Mouse (Mus musculus): ENCODE results near the gene 2900011O08Rik.
"Not testable (repeated sequence)": the region's sequence is repeated elsewhere in the genome, so short reads cannot be mapped to it uniquely, and the experiment has no call there.

Gene 2900011O08Rik

DNA sequence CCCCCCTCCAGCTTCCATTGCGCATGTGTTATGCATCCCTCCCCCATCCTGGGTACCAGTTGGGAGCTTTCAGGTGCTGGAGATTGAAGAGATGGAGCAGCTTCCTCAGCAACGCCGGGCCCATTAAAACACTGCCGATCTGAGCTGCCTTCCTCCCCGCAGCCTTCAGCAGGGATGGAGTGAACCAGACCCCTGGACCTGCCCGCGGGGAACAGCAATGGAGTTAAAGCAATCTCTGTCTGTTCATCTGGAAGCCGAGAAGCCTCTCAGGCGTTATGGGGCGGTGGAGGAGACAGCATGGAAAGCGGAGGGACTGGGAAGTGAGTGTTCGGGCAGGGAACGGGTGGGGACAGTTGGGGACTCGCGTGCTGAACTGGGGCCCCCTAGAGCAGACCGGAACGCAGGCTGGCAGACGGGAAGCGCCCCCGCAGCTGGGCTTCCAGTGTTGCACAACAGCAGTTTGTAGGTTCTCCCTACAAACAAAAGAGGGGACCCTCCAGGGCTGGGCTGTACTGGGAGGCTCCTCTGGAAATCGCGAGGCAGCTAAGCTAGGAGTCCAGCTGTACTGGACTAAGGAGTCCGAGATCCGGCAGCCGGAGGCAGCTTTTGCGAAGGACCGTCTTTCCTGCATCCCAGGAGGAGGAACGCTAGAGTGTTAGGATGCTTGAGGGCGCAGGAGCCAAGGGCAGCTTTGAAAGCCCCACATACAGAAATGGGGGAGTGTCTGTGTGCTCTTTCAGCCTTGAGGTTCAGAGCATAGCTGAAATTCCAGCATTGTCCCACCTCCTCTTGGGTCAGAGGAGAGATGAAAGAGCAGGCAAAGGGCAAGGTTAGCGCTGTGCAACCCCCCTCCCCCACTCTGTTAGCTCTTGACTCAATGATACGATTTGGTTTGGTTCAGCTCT, at the start of gene 2900011O08Rik, which contains the start of gene Ifitm7:
2900011O08Rik (plus strand) TSS at position 31 of the 905 bp plus-strand sequence.
Ifitm7 (minus strand) TSS at position 315 of the 905 bp plus-strand sequence.
- DNase-seq (ENCODE audit: low spot score), result peak; percentile 10

DNA sequence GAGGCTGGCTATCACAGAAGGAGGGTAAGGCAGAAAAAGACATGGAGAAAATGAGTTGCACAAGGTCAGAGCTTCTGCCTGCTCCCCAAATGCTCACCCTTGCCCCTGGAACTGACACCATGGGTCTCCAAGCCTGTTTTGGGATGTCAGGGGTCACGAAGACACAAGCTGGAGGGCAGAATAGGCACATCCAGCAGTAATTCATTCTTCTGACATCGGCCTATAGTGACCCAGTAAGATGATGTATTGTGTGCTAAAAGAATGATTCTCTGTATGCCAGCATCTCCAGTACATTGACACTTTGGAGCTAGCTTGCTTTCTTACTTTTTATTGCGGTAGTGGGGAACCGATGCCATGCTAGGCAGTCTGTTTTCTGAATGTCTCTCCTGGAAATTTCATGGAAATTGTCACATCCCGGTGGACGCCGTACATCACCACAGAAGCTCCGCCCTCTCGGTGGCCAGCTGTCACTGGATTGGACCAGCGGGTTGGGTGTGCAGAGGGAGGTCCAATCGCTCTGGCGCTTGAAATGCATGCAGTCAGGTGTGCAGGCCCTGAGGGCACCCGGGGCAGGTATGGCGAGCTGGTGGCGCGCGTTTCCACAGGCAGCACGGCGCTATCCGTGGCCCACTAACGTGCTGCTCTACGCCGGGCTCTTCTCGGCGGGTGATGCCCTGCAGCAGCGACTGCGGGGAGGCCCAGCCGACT, 46.1 kb upstream of the 2900011O08Rik start:
- peak; percentile 33 for DNase-seq (ENCODE audit: low spot score)

DNA sequence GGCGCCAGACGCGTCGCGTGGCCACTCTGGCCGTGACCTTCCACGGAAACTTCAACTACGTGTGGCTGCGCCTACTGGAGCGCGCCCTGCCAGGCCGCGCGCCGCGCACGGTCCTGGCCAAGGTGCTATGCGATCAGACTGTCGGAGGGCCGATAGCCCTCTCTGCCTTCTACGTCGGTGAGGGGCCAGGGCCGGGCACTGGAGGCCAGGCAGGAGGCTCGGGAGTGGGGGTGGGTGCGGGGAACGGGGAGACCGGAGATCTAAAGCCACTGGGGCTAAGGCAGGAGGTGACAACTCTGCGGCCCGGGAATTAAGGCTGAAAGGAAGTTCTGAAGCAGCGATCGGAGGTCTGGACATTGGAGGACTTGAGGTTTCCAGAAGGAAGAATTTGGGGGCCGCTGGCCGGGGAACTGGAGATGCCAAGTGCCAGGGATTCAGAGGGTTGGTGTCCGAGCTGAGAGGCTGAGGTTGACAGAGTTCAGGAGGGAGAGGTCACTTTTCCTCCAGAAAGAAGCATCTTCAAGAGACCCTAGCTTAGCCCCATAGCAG, 45.5 kb upstream of the 2900011O08Rik start:
- no peak for DNase-seq (ENCODE audit: low spot score)

DNA sequence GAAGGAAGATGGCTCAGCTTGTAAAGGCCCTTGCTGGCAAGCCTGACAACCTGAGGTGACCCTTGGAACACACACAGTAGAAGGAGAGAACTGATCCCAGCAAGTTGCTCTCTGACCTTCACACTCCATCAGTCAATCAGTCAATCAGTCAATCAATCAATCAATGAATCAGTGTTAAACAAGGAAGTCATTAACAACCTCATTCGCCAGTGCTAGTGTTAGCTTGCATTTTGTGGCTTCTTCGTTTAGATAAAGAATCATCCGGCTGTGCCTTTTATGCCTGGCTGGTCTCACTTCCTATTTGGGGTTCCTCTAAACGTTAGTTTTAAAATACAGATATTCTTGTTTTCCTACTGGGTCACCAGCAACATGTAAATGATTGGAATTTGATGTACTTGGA, 42.2 kb upstream of the 2900011O08Rik start:
- no peak for DNase-seq (ENCODE audit: low spot score)

DNA sequence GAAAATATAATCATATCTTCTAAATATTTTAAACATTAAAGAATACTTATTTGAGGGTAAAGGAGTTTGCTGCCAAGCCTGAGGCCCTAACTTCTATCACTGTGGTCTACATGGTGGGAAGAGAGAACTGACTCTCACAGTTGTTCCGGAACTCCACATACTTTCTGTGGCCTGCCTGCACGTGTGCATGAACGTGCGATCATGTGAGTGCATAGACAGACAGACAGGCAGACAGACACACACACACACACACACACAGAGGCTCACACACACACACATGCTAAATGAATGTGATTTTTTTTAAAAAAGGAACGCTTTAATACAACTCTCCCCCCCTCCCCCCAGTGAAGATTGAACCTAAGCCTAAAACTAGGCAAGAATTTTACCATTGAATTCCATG, 41.7 kb upstream of the 2900011O08Rik start:
- DNase-seq (ENCODE audit: low spot score), result no peak

DNA sequence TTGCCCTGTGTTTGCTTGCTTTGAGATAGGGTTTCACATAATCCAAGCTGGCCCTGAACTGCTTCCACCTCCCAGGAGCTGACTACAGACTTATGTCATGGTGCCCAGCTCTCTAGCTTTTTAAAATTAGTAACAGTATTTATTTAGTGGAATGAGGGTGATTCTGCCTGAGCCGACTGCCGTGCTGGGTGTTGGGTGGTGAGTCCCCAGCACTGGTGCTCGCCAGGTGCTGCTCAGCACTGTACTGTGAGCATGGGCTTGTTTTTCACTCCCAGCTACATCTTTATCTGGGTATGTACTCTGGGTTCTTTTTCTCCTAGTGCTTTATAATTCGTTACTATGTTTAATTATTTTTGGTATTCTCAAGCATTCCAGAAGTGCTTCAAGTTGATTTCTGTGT, 41.3 kb upstream of the 2900011O08Rik start:
- no peak for DNase-seq (ENCODE audit: low spot score)

DNA sequence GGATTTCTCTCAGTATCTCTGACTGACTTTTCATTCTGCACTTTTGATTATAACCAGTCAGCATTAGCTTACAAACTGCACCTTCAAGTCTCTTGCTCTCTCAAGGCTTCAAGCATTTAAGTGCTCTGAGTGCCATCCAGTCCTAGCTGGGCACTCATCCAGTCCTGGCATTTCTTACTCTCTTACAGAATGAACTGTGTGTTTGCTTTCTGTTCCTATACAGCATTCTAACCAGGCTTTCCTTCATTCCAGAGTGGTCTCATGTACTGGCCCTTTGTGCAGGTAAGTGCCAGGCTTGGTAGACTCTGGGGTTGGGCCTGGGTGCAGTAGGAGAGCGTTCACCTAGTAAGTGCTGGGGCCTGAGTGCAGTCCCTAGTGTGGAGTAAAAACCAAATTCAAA, 40.1 kb upstream of the 2900011O08Rik start:
- no peak for DNase-seq (ENCODE audit: low spot score)

DNA sequence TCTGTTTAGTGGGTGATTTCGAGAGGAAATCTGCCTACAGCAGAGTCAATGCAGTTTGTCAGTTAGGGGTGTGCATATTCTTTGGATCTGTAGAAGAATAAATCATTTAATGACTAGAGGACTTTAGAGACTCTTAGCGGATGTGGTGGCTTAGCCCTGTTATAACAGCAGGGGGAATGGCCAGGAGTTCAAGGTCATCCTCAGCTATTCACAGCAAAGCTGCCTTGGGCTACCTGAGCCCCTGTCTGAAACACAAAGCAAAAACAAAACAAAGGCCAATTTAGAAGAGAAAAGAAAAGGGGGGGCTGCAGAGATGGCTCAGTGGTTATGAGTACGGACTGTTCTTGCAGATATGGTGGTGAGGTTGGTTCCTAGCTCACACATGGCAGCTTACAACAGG, 35.2 kb upstream of the 2900011O08Rik start:
- no peak for DNase-seq (ENCODE audit: low spot score)

DNA sequence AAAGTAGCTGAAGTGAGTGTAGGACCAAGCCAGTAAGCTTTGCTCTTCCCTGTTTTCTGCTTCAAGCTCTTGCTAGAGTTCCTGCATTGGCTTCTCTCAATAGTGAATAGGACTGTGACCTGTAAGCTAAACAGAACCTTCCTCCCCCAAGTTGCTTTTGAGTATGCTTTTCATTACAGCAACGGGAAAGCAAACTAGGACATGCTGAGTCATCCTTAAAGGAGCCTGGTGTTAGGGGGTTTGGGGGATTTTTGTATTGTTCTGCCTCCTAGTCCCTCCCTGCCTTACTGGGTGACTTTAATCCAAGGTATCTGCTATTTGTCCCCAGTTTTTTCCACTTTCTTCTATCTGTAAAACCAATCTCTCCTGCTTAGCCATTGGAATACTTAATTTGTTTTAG, 24.4 kb upstream of the 2900011O08Rik start:
- DNase-seq (ENCODE audit: low spot score), result no peak

DNA sequence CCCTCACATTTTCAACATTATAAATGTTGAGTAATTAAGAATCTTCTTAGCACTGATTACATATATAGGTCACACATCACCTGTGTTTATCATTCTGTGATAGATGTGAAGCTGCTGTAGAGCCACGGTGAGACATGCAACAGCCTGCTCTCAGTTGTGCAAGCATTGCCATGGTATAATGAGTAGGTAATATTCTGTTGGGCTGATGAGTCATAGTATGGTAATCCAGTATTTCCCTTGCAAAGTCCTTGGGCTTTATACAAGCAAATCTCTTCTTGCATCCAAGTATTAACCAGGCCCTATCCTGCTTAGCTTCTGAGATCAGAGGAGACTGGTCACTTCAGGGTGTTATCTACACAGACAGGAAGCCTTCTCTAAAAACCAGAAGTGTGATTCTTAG, 17.3 kb upstream of the 2900011O08Rik start:
- DNase-seq (ENCODE audit: low spot score), result no peak

DNA sequence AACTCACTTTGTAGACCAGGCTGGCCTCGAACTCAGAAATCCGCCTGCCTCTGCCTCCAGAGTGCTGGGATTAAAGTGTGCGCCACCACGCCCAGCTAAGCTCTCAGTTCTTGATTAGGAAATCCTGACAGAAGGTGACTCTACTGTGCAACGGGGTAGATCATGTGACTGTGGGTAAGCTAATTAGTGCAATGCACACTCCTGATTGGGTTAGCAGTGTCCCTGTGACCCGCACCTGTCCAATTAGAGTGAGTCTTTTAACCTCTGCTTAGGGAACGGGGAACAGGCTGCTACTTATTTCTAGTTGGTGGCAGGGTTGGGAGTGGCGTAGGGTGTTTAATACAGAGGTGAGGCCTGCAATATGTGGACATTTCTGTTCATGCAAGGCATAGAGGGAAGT, 14.4 kb upstream of the 2900011O08Rik start:
- DNase-seq (ENCODE audit: low spot score), result no peak

DNA sequence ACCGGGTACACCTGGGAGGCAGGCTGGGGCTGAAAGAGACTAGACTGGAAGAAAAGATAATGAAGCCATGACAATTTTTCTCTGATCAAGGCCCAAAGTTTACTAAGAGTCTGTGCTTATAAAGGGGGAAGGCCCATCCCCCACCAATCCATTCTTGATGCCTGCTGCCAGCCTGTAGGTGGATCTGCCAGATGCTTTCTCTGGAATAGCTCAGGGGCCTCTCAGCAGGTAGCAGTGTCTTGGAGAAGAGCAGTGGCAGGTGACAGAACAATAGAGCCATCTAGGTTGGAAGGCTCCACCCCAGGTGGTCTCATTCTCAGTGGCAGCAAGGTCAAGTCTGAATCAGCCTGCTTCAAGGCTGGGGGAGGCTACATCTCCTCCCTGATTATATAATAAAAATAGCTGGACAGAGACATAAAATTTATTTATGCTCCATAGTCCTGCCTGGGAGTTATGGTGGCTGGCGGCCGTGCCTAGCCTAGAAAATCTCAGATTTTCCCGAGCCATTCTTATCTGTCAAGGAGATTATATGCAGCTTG, 10.0 kb upstream of the 2900011O08Rik start:
- DNase-seq (ENCODE audit: low spot score), result not testable (repeated sequence)

DNA sequence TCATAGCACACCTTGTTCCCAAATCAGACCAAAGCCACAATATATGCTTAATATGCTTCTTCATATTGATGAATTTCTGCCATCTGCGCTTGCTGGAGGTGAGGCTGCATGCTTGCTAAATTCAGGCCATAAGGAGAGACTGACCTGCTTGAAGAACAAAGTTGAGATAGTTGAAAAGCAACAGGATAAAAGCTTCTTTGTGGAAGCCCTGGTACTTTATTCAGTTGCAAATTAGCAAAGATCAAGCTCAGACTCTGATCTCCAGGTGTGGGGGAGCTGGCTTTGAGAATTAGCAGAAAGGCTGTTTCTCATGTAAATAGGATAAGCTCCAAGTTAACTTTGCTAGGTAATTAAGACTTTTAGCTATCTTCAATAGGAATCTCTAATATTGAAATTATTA, 9.4 kb upstream of the 2900011O08Rik start:
- not testable (repeated sequence) for DNase-seq (ENCODE audit: low spot score)

DNA sequence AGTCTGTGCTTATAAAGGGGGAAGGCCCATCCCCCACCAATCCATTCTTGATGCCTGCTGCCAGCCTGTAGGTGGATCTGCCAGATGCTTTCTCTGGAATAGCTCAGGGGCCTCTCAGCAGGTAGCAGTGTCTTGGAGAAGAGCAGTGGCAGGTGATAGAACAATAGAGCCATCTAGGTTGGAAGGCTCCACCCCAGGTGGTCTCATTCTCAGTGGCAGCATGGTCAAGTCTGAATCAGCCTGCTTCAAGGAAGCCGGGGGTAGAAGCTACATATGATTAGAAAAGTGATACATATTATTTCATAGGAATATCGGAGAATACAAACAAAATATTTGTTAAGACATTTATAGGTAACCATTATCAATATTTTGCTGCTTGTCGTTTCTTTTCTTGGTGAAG, 4.7 kb upstream of the 2900011O08Rik start:
- not testable (repeated sequence) for DNase-seq (ENCODE audit: low spot score)

DNA sequence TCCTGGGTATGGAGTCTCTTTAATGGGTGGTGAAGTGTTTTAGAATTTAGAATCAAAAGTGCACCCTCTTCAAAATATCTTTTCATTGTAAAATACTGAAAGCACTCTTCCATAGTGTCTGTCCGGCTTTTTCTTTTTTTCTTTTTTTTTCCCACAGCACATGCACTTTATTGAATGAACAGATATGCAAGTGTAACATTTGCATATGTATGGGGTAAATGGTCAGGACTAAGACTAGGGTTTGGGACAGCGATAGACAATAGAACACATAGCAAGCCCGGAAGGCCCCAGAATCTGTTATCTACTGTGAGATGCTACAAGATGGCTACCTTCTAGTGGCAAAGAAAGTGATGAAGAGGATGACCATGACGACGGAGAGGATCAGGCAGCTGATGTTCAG, 3.2 kb upstream of the 2900011O08Rik start:
- no peak for DNase-seq (ENCODE audit: low spot score)

DNA sequence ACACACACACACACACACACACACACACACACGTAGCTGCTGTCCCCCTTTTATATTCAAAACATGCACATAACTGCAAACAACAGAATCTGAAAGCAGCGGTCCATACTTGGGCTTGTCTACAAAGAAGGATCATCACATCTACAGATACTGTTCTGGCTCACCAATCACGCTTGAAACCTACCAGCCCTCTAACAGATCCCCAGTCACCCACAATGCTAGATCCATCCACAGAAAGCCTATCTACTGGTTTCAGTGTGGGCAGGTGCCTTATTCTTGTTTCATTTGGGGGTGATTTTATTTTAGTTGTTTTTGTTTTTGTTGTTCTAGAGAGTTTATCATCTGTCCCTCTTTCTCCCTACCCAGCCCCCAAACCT, 219 bp upstream of the 2900011O08Rik start:
- no peak for DNase-seq (ENCODE audit: low spot score)

DNA sequence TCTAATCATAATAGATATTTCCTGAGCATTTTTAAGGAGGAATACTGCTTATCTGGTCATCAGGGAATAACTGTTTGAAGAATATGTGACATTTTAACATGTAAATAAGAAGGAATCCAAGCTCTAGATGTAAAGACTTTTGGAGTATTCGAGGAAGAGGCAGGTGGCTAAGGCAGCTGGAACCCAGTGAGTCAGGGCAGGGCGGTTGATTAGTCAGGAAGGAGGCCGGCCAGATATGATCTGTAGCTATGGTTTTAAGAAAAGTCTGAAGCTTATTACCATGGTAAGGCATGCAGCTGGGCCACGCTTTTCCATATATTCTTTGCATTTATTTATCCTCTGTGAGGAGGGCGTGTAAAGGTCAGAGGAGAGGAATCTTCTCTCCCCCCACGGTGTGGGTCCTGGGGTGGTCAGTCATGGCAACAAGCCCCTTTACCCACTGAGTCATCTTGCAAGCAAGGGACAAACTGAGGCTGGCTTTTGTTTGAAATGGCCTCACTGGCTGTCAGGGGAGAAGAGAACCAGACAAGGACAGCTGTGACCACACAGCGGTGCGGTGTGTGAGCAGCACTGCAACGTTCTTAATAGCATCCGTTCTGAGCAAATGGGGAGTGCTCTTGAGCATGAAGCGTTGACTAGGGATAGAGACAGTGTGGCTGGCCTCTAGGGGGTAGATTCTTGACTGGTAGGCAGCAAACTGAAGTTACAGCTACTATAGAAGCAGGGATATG, 6.3 kb downstream of the 2900011O08Rik start:
- DNase-seq (ENCODE audit: low spot score), result no peak

DNA sequence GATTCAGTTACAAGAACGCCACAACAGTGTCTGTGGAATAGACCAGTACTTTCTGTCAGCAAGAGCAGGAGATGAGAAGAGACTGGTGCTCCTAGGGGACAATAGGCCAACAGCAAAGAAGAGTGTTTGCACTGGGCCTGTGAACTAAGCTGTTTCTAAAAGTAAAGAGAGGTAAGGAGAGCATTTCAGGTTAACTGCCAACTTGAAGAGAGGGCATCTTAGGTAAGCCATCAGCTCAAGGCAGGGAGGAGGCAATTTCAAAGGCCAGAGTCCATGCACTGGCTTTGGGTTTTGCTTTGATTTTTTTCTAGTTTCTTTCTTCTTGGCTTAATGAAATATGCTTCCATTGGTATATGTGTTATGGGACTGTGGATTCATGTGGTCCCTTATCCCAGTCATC, 7.7 kb downstream of the 2900011O08Rik start:
- no peak for DNase-seq (ENCODE audit: low spot score)

DNA sequence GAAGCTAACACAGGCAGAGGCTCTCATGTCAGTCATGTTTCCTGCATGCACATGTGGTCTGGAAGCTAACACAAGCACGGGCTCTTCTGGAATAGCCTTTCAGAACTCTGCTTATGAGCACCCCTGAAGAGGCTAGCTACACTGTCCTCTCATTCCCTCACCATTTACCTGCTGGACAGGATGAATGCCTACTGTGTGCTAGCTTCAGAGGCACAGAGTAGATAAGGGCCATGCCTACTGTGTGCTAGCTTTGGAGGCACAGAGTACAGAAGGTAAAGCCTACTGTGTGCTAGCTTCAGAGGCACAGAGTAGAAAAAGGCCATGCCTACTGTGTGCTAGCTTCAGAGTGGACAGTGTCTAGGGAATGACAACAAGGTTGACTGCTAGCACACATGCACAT, 8.1 kb downstream of the 2900011O08Rik start:
- DNase-seq (ENCODE audit: low spot score), result no peak

DNA sequence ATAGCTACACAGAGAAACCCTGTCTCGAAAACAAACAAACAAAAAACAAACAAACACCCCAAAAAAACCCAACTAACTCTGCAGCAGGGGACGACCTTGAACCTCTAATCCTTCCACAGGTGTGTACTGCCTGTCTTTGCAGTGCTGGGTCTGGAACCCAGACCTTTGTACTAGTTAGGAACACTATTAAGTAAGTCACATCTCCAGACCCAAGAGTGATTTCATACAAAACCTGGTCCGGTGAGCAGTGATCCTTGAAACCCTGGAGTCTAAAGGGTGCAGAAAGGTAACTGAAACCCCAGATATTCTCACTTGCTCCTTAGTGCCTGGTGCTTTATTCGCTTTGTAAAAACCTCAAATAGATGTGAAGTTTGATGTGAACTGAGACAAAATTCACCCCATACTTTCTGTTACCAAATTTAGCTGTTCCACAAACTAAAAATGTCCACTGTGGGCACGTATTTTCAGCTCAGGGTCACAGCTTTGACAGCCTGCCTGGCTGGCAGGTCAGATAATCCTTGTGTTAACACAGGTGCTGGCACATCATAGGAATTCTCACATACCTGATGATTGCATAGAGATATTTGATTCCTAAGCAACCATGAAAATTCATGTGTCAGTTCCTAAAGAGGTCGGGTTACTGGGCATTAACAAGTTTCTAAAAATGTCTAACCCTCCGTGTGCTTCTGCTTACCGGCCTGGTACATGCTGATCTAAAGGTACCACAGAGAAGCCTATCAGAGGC, 17.2 kb downstream of the 2900011O08Rik start:
- DNase-seq (ENCODE audit: low spot score), result no peak

DNA sequence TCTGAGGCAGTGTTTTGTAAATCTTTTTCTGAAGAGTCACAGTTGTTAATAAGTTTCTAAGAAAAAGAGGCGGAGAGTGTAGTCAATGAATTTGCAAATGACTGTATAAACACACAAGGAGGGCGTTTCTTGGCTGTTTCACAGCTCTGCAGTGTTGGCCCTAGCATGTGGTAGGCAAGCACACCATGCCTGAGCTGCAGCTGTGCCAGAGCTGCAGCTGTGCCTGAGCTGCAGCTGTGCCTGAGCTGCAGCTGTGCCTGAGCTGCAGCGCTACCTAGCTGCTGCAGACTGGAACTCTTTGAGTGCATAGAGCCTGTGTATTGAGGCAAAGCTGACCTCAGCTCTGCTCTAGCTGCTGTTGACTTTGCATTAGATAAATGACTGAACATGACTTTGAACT, 17.8 kb downstream of the 2900011O08Rik start:
- DNase-seq (ENCODE audit: low spot score), result no peak

All from ovary, postnatal 36 days (tissue).